Mouse (Mus musculus) hindbrain, postnatal 0 days (tissue): ENCODE data around the gene Idi2. TPM values are rescaled to one million over a fixed set of nuclear protein-coding genes. Genes with fewer than 3 reads are reported as not detected.
"Not testable (repeated sequence)": the region's sequence is repeated elsewhere in the genome, so short reads cannot be mapped to it uniquely, and the experiment has no call there.

Experiments
- ATAC-seq: fragments of 200-750 bp; cut with Nextera tagmentation; 2 replicates; pipeline ENCODE4 v1.8.0; 2017; ENCODE audit warnings: mild to moderate bottlenecking, moderate TSS enrichment, moderate library complexity
- DNase-seq: peaks from one replicate; pipeline ENCODE4 v3.0.0-alpha.2; 2015; ENCODE audit warnings: low spot score
- H3K27ac ChIP-seq: fragments of 300-500 bp; sonication (generic); 2 replicates; pipeline ENCODE4 v1.5.1; 2014; ENCODE audit warnings: mild to moderate bottlenecking
- H3K27me3 ChIP-seq: fragments of 300-500 bp; sonication (generic); 2 replicates; pipeline ENCODE4 v1.6.1; 2014; ENCODE audit warnings: low read length, mixed read lengths; ENCODE audit not compliant: insufficient read depth
- H3K36me3 ChIP-seq: fragments of 300-500 bp; sonication (generic); 2 replicates; pipeline ENCODE4 v1.6.1; 2014; ENCODE audit warnings: low read length, mixed read lengths; ENCODE audit not compliant: insufficient read depth
- H3K4me1 ChIP-seq: fragments of 300-500 bp; sonication (generic); 2 replicates; pipeline ENCODE4 v1.6.1; 2014; ENCODE audit warnings: antibody characterized with exemption, low read length, mixed read lengths; ENCODE audit not compliant: insufficient read depth
- H3K4me2 ChIP-seq: fragments of 300-500 bp; sonication (generic); 2 replicates; pipeline ENCODE4 v1.6.1; 2014; ENCODE audit warnings: low read depth, mild to moderate bottlenecking, low read length, moderate library complexity, mixed read lengths
- H3K4me3 ChIP-seq: fragments of 300-500 bp; sonication (generic); 2 replicates; pipeline ENCODE4 v1.5.1; 2014; ENCODE audit warnings: low read length
- H3K9ac ChIP-seq: fragments of 300-500 bp; sonication (generic); replicated peaks from 2 replicates; pipeline ENCODE4 v1.6.1; 2014; ENCODE audit warnings: mild to moderate bottlenecking, low read length, moderate library complexity, mixed read lengths
- H3K9me3 ChIP-seq: fragments of 300-500 bp; sonication (generic); 2 replicates; pipeline ENCODE4 v1.6.1; 2016; ENCODE audit warnings: low read length, mixed read lengths
- CTCF ChIP-seq: IDR thresholded peaks from 2 replicates; pipeline ENCODE4 v1.5.1; 2016; ENCODE audit warnings: antibody characterized with exemption, control low read depth, low read depth
- WGBS: fragments of 180-500 bp; shearing (Covaris S2); extraction: QIAGEN DNeasy Blood & Tissue Kit; methylation state at CpG from one replicate; pipeline ENCODE4 v1.1.7; 2014; 5-methylcytosine and 5-hydroxymethylcytosine counted together
- polyA plus RNA-seq: library from polyadenylated mRNA; unstranded; fragments of >200 nt; fragmentation: Nextera tagmentation; extraction: Ambion mirVana; gene quantifications from 2 replicates; pipeline ENCODE4 v1.2.1, GENCODE M21; 2015
- total RNA-seq: library from RNA; depleted of rRNA; stranded (reverse); fragments of >200 nt; gene quantifications from 2 replicates; pipeline ENCODE4 v1.2.3, GENCODE M21; 2014; rRNA removed

Gene Idi2
- total RNA-seq (not detected in 2 replicates), polyA plus RNA-seq (not detected in 2 replicates)

- H3K4me2 ChIP-seq, H3K27ac ChIP-seq, H3K27me3 ChIP-seq, ATAC-seq, H3K4me1 ChIP-seq, H3K36me3 ChIP-seq, H3K4me3 ChIP-seq, DNase-seq, H3K9me3 ChIP-seq, H3K9ac ChIP-seq: not testable (repeated sequence)
Measured at GRCm38 (mm10) chr13:8952563-8952962, at the start of gene Idi2. Idi2 (plus strand) TSS chr13:8952863.

GRCm38 (mm10) chr13:8905986-8906385 lies 46.7 kb upstream of the Idi2 start:
- 91% methylated on average over 2 of the region's 2 CpGs for WGBS
- H3K9ac ChIP-seq, H3K9me3 ChIP-seq, H3K27me3 ChIP-seq, H3K36me3 ChIP-seq, H3K27ac ChIP-seq, H3K4me2 ChIP-seq, H3K4me3 ChIP-seq, DNase-seq, ATAC-seq, H3K4me1 ChIP-seq: not testable (repeated sequence)

GRCm38 (mm10) chr13:8913890-8914289 lies 38.8 kb upstream of the Idi2 start:
- not testable (repeated sequence) for H3K27me3 ChIP-seq, DNase-seq, H3K4me2 ChIP-seq, H3K9me3 ChIP-seq, H3K27ac ChIP-seq, ATAC-seq, H3K4me3 ChIP-seq, H3K9ac ChIP-seq, H3K36me3 ChIP-seq, H3K4me1 ChIP-seq
- WGBS, result 90% methylated on average over 8 of the region's 8 CpGs

- DNase-seq (no peak), ATAC-seq (no peak)
- no peak overlapping the region for H3K9ac ChIP-seq
- H3K27me3 ChIP-seq, result no peaks in the 10 kb centered on the region
- 61% methylated on average over 2 of the region's 2 CpGs for WGBS
- no peaks in the 10 kb centered on the region for H3K9me3 ChIP-seq
- no peaks in the 10 kb centered on the region for H3K4me1 ChIP-seq
- no peak for TF ChIP-seq CTCF
- H3K36me3 ChIP-seq, result no peaks in the 10 kb centered on the region
- no peak overlapping the region for H3K27ac ChIP-seq
- H3K4me2 ChIP-seq, result no peak overlapping the region
- no peak overlapping the region for H3K4me3 ChIP-seq
Measured at GRCm38 (mm10) chr13:8933499-8933898, 19.2 kb upstream of the Idi2 start.

GRCm38 (mm10) chr13:8937611-8938140 lies 15.0 kb upstream of the Idi2 start:
- not testable (repeated sequence) for H3K9me3 ChIP-seq, H3K4me2 ChIP-seq, H3K4me3 ChIP-seq, H3K27ac ChIP-seq, DNase-seq, H3K4me1 ChIP-seq, H3K36me3 ChIP-seq, H3K9ac ChIP-seq, H3K27me3 ChIP-seq, ATAC-seq
- WGBS, result 84% methylated on average over 6 of the region's 6 CpGs

GRCm38 (mm10) chr13:8941110-8941509 lies 11.6 kb upstream of the Idi2 start:
- not testable (repeated sequence) for H3K27ac ChIP-seq, H3K4me1 ChIP-seq, H3K36me3 ChIP-seq, H3K4me2 ChIP-seq, H3K9me3 ChIP-seq, H3K4me3 ChIP-seq, H3K27me3 ChIP-seq, DNase-seq, H3K9ac ChIP-seq
- WGBS, result 80% methylated on average over 4 of the region's 4 CpGs
- 0 out of 2 replicates have a peak, but pooled peaks have one; percentile 27 for ATAC-seq

- WGBS, result no CpG with 5 or more reads among the region's 5 CpGs
Measured at GRCm38 (mm10) chr13:8941701-8942100, 11.0 kb upstream of the Idi2 start.

GRCm38 (mm10) chr13:8943828-8944227 lies 8.8 kb upstream of the Idi2 start:
- not testable (repeated sequence) for H3K27ac ChIP-seq, ATAC-seq

More at GRCm38 (mm10) chr13:8941701-8942100, 11.0 kb upstream of the Idi2 start:
- not testable (repeated sequence) for H3K4me1 ChIP-seq, H3K27me3 ChIP-seq, H3K9me3 ChIP-seq, H3K4me2 ChIP-seq, H3K36me3 ChIP-seq, H3K9ac ChIP-seq, DNase-seq, H3K27ac ChIP-seq, H3K4me3 ChIP-seq, ATAC-seq

GRCm38 (mm10) chr13:8948131-8948530 lies 4.5 kb upstream of the Idi2 start, which contains the start of gene Gm9745:
Gm9745 (minus strand) TSS chr13:8948231.
- H3K36me3 ChIP-seq, H3K27me3 ChIP-seq, ATAC-seq, H3K9ac ChIP-seq, H3K4me2 ChIP-seq, H3K4me3 ChIP-seq, H3K9me3 ChIP-seq, H3K4me1 ChIP-seq, DNase-seq, H3K27ac ChIP-seq: not testable (repeated sequence)

More at GRCm38 (mm10) chr13:8943828-8944227, 8.8 kb upstream of the Idi2 start:
- not testable (repeated sequence) for H3K4me3 ChIP-seq, H3K36me3 ChIP-seq, H3K9me3 ChIP-seq, H3K4me2 ChIP-seq, H3K9ac ChIP-seq, H3K27me3 ChIP-seq, H3K4me1 ChIP-seq, DNase-seq
- WGBS, result no CpG with 5 or more reads among the region's 5 CpGs

- not testable (repeated sequence) for H3K27me3 ChIP-seq, H3K27ac ChIP-seq, H3K4me1 ChIP-seq, ATAC-seq, H3K9me3 ChIP-seq, DNase-seq, H3K4me3 ChIP-seq, H3K9ac ChIP-seq, H3K4me2 ChIP-seq, H3K36me3 ChIP-seq
- WGBS, result 68% methylated on average over 2 of the region's 2 CpGs
Measured at GRCm38 (mm10) chr13:8955127-8955526, 2.5 kb downstream of the Idi2 start.
